26 mouse cellular contexts compared by ENCODE assay signal in genomic region chr10:105230416-105230815, GRCm38 (mm10).
"Had no signal": no experiment of that assay in that cellular context is flagged by ENCODE, and none has a peak within 500 bp of the region (broad histone marks: within the 10 kb centered on the region; RNA-seq: fewer than 3 reads in every experiment).

No protein-coding gene starts in this region.

- H3K4me1 ChIP-seq: heart, embryonic 15.5 days; hindbrain, embryonic 13.5 days; hindbrain, embryonic 15.5 days; intestine, embryonic 15.5 days; limb, embryonic 10.5 days; limb, embryonic 12.5 days had no signal

- H3K9me3 ChIP-seq: heart, embryonic 13.5 days; heart, embryonic 15.5 days; hindbrain, embryonic 13.5 days; hindbrain, embryonic 15.5 days; intestine, embryonic 15.5 days; limb, embryonic 10.5 days; limb, embryonic 12.5 days had no signal

- ATAC-seq: hindbrain, postnatal 0 days; intestine, embryonic 15.5 days; intestine, postnatal 0 days had no signal

- H3K4me3 ChIP-seq: heart, adult 2 months; heart, embryonic 13.5 days; heart, embryonic 15.5 days; hindbrain, embryonic 13.5 days; hindbrain, embryonic 15.5 days; intestine, embryonic 15.5 days; layer of hippocampus, adult 2 months; left cerebral cortex, adult 2 months; limb, embryonic 10.5 days; limb, embryonic 12.5 days had no signal

- H3K36me3 ChIP-seq: heart, embryonic 13.5 days; heart, embryonic 15.5 days; hindbrain, embryonic 13.5 days; hindbrain, embryonic 15.5 days; intestine, embryonic 15.5 days; limb, embryonic 10.5 days; limb, embryonic 12.5 days had no signal

- DNase-seq: gastrocnemius, postnatal 14 days; gastrocnemius, postnatal 36 days; heart, adult 11 months; heart, adult 2 months; heart, postnatal 14 days; heart, postnatal 36 days; kidney, adult 18-20 months; kidney, adult 8-10 months; kidney, postnatal 10 days; kidney, postnatal 25 days; kidney, postnatal 4 days; liver had no signal

- H3K4me2 ChIP-seq: heart, embryonic 11.5 days; heart, embryonic 13.5 days; heart, embryonic 15.5 days; hindbrain, embryonic 13.5 days; hindbrain, embryonic 15.5 days; intestine, embryonic 15.5 days; limb, embryonic 12.5 days; liver, embryonic 11.5 days had no signal

- H3K27me3 ChIP-seq: heart, embryonic 13.5 days; heart, embryonic 15.5 days; hindbrain, embryonic 13.5 days; hindbrain, embryonic 15.5 days; intestine, embryonic 15.5 days; limb, embryonic 12.5 days had no signal

- H3K27ac ChIP-seq: heart, adult 2 months; heart, embryonic 13.5 days; heart, embryonic 15.5 days; hindbrain, embryonic 13.5 days; hindbrain, embryonic 15.5 days; hindbrain, postnatal 0 days; intestine, embryonic 15.5 days; layer of hippocampus, adult 2 months; left cerebral cortex, adult 2 months; limb, embryonic 10.5 days; limb, embryonic 12.5 days; liver, embryonic 14.5 days had no signal

- H3K9ac ChIP-seq: heart, embryonic 13.5 days; heart, embryonic 15.5 days; hindbrain, embryonic 13.5 days; hindbrain, embryonic 15.5 days; intestine, embryonic 15.5 days; limb, embryonic 12.5 days; liver, embryonic 14.5 days had no signal
